In the genomic region with DNA sequence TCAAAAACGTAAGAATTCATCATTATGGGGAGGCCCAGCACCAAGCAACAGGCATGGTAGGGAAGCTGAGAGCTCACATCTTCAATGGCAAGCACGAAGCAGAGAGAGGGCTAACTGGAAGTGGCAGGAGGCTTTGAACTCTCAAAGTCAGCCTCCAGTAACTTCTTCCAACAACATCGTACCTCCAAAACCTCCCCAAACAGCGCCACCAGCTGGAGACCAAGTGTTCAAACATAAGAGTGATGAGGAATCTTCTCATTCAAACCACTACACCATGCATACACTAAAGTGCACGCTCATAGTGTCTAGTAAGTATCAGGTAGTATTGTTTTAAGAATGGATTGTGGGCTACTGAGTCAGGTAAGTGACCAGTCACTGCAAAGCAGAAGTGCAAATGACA, we compare ENCODE assay signal across 26 mouse cellular contexts. TPM values are rescaled to one million over a fixed set of nuclear protein-coding genes. Genes with fewer than 3 reads are reported as not detected.
DNase-seq lines count a peak whose midpoint lies in the region; ATAC-seq and TF ChIP-seq lines count a peak whose summit lies in the region.
"Had no signal": no experiment of that assay in that cellular context is flagged by ENCODE, and none has a peak within 500 bp of the region (broad histone marks: within the 10 kb centered on the region; RNA-seq: fewer than 3 reads in every experiment).

No protein-coding gene starts in this region.

- no peak for ATAC-seq in forebrain, embryonic 11.5 days (replicated peaks; ENCODE audit: low FRiP score)
- ATAC-seq: activated CD4-positive, CD25-positive, alpha-beta regulatory T cell, adult 4 months; midbrain, embryonic 15.5 days; Patski had no signal

- H3K9me3 ChIP-seq in E14TG2a.4 (ENCODE audit: low read length) = no peaks in the 10 kb centered on the region
- H3K9me3 ChIP-seq in forebrain, embryonic 11.5 days (ENCODE audit: control insufficient read depth, low read length) = no peaks in the 10 kb centered on the region
- H3K9me3 ChIP-seq: embryonic facial prominence, embryonic 12.5 days; forebrain, embryonic 12.5 days; hindbrain, embryonic 10.5 days; limb, embryonic 13.5 days; liver, embryonic 13.5 days; midbrain, embryonic 15.5 days had no signal

- no peak overlapping the region for H3K9ac ChIP-seq in forebrain, embryonic 11.5 days (ENCODE audit: low read length)
- H3K9ac ChIP-seq: embryonic facial prominence, embryonic 12.5 days; forebrain, embryonic 12.5 days; limb, embryonic 13.5 days; liver, embryonic 13.5 days; lung, embryonic 14.5 days; midbrain, embryonic 15.5 days had no signal

- 69% methylated on average over 5 of the region's 5 CpGs for WGBS in cerebellum, adult 2 months
- 69% methylated on average over 5 of the region's 5 CpGs for WGBS in forebrain, embryonic 11.5 days

- intact Hi-C loops in heart, postnatal 36 days (cut with DNase I) = no loop called here

- H3K4me3 ChIP-seq in cerebellum, adult 2 months (replicated peaks; ENCODE audit: insufficient read depth, low read depth, low read length) = no peak overlapping the region
- H3K4me3 ChIP-seq in layer of hippocampus, adult 2 months = no peak overlapping the region
- no peak overlapping the region for H3K4me3 ChIP-seq in E14TG2a.4 (replicated peaks; ENCODE audit: low read length)
- H3K4me3 ChIP-seq in forebrain, embryonic 11.5 days (ENCODE audit: low read depth, low read length) = no peak overlapping the region
- H3K4me3 ChIP-seq: embryonic facial prominence, embryonic 12.5 days; forebrain, embryonic 12.5 days; hindbrain, embryonic 10.5 days; limb, embryonic 13.5 days; liver, embryonic 13.5 days; midbrain, embryonic 15.5 days had no signal

- H3K27me3 ChIP-seq in cerebellum, adult 2 months (ENCODE audit: control insufficient read depth, insufficient read depth, low read length) = no peaks in the 10 kb centered on the region
- H3K27me3 ChIP-seq in E14TG2a.4 (ENCODE audit: insufficient read depth, low read length) = peaks cover 18% of the 10 kb centered on the region
- no peaks in the 10 kb centered on the region for H3K27me3 ChIP-seq in forebrain, embryonic 11.5 days (ENCODE audit: control insufficient read depth, insufficient read depth, low read length)
- H3K27me3 ChIP-seq: embryonic facial prominence, embryonic 12.5 days; forebrain, embryonic 12.5 days; limb, embryonic 13.5 days; liver, embryonic 13.5 days; midbrain, embryonic 15.5 days; Patski had no signal

- no peak overlapping the region for H3K4me2 ChIP-seq in forebrain, embryonic 11.5 days (ENCODE audit: low read depth, low read length, severe bottlenecking)
- H3K4me2 ChIP-seq: embryonic facial prominence, embryonic 12.5 days; forebrain, embryonic 12.5 days; heart, embryonic 11.5 days; limb, embryonic 13.5 days; liver, embryonic 13.5 days; lung, embryonic 14.5 days; midbrain, embryonic 15.5 days had no signal

- peaks cover 33% of the 10 kb centered on the region for H3K4me1 ChIP-seq in cerebellum, adult 2 months (ENCODE audit: control insufficient read depth, insufficient read depth, low read length)
- H3K4me1 ChIP-seq in E14TG2a.4 (replicated peaks; ENCODE audit: low read depth, low read length) = 0 out of 2 replicates have a peak, but pooled peaks cover under 1% of the 10 kb centered on the region
- H3K4me1 ChIP-seq in forebrain, embryonic 11.5 days (replicated peaks; ENCODE audit: control insufficient read depth, insufficient read depth, low read length) = no peaks in the 10 kb centered on the region
- H3K4me1 ChIP-seq: liver, embryonic 13.5 days had no signal

- DNase-seq in cerebellum, adult 2 months = no peak
- no peak for DNase-seq in cerebellum, adult 9-10 months
- no peak for DNase-seq in layer of hippocampus, adult 2 months (ENCODE audit: low spot score in 2 of 2)
- DNase-seq in layer of hippocampus, adult 9-10 months (ENCODE audit: low spot score) = no peak
- peak; percentile 50 for DNase-seq in R1 (ENCODE audit: low read depth, low spot score)
- no peak for DNase-seq in forebrain, embryonic 11.5 days (ENCODE audit: low spot score)
- DNase-seq in heart, postnatal 36 days = no peak
- DNase-seq: adrenal gland, adult 8-10 months; gastrocnemius, postnatal 10 days; heart, adult 11 months; kidney, adult 8-10 months; kidney, postnatal 14 days; liver, embryonic 13.5 days; lung, embryonic 14.5 days; lung, postnatal 4 days; thymus, postnatal 25 days had no signal

- peak overlapping the region; percentile 74 for H3K27ac ChIP-seq in cerebellum, adult 2 months (ENCODE audit: insufficient read depth, low read length)
- H3K27ac ChIP-seq in layer of hippocampus, adult 2 months = no peak overlapping the region
- no peak overlapping the region for H3K27ac ChIP-seq in forebrain, embryonic 11.5 days (ENCODE audit: low read depth, low read length)
- H3K27ac ChIP-seq: embryonic facial prominence, embryonic 12.5 days; forebrain, embryonic 12.5 days; hindbrain, embryonic 10.5 days; limb, embryonic 13.5 days; liver, embryonic 13.5 days; midbrain, embryonic 15.5 days had no signal

- TF ChIP-seq POLR2A in cerebellum, adult 2 months (IDR thresholded peaks at IDR 0.05; ENCODE audit: borderline replicate concordance, insufficient read depth, low read length) = no peak

- no peaks in the 10 kb centered on the region for H3K36me3 ChIP-seq in E14TG2a.4 (ENCODE audit: insufficient read depth, low read length)
- H3K36me3 ChIP-seq in forebrain, embryonic 11.5 days (ENCODE audit: control insufficient read depth, insufficient read depth, low read length) = no peaks in the 10 kb centered on the region
- H3K36me3 ChIP-seq: embryonic facial prominence, embryonic 12.5 days; forebrain, embryonic 12.5 days; hindbrain, embryonic 10.5 days; limb, embryonic 13.5 days; liver, embryonic 13.5 days; midbrain, embryonic 15.5 days had no signal

- TF ChIP-seq CTCF in cerebellum, adult 2 months (IDR thresholded peaks at IDR 0.05; ENCODE audit: borderline replicate concordance, insufficient read depth, low read depth, low read length) = no peak
- TF ChIP-seq CTCF in layer of hippocampus, adult 2 months (conservative IDR thresholded peaks at IDR 0.05) = peak; percentile 35
- peak; percentile 43 for TF ChIP-seq CTCF in E14TG2a.4 (conservative IDR thresholded peaks at IDR 0.05; ENCODE audit: low read length)

RNA-seq across cellular contexts. Expression of a gene that starts 21.6 kb away (rescaled TPM):
- polyA plus RNA-seq in cerebellum, adult 2 months (2012; rRNA removed) = 80.4 and 93.2 TPM in 2 replicates
- 10 to 100 TPM; 20.2 to 25.8 TPM for total RNA-seq in layer of hippocampus, adult 2 months (2021)
- 17.5 and 19.6 TPM in 2 replicates for polyA plus RNA-seq in forebrain, embryonic 11.5 days (2014; fragmentation: Nextera tagmentation; extraction: Ambion mirVana)
- 10 to 100 TPM; 10.8 to 15.4 TPM for total RNA-seq in heart, postnatal 36 days (2021)

RNA-seq across cellular contexts. Expression of a gene that starts 24.0 kb away (rescaled TPM):
- 3.7 and 5.0 TPM in 2 replicates for polyA plus RNA-seq in cerebellum, adult 2 months (2012; rRNA removed)
- 1 to 10 TPM in 1 of 2 experiments, under 1 TPM in 1; 0.92 to 1.5 TPM for total RNA-seq in layer of hippocampus, adult 2 months (2021)
- 0.05 and 0.29 TPM in 2 replicates for polyA plus RNA-seq in forebrain, embryonic 11.5 days (2014; fragmentation: Nextera tagmentation; extraction: Ambion mirVana)
- total RNA-seq in heart, postnatal 36 days (2021) = under 1 TPM; 0.41 to 0.53 TPM
- total RNA-seq: megakaryocyte-erythroid progenitor cell, adult 5-6 weeks had no signal

RNA-seq across cellular contexts. Expression of a gene that starts 28.7 kb away (rescaled TPM):
- polyA plus RNA-seq in cerebellum, adult 2 months (2012; rRNA removed) = 50.6 and 55.3 TPM in 2 replicates
- total RNA-seq in layer of hippocampus, adult 2 months (2021) = 10 to 100 TPM; 42.9 to 49.3 TPM
- polyA plus RNA-seq in forebrain, embryonic 11.5 days (2014; fragmentation: Nextera tagmentation; extraction: Ambion mirVana) = 23.5 and 23.8 TPM in 2 replicates
- 10 to 100 TPM; 17.7 to 21.5 TPM for total RNA-seq in heart, postnatal 36 days (2021)
